ENCODE assay signal across 8 mouse cellular contexts in genomic region chr13:93304251-93305001, GRCm38 (mm10). TPM values are rescaled to one million over a fixed set of nuclear protein-coding genes. Genes with fewer than 3 reads are reported as not detected.
DNase-seq lines count a peak whose midpoint lies in the region; ATAC-seq lines count a peak whose summit lies in the region.

No protein-coding gene starts in this region.

- peak overlapping the region; percentile 87 for H3K4me3 ChIP-seq in neural tube, embryonic 11.5 days (ENCODE audit: low read depth, low read length)
- H3K4me3 ChIP-seq in forebrain, embryonic 15.5 days = peak overlapping the region; percentile 74
- H3K4me3 ChIP-seq in hindbrain, embryonic 16.5 days (ENCODE audit: low read length) = peak overlapping the region; percentile 94
- H3K4me3 ChIP-seq in limb, embryonic 11.5 days (ENCODE audit: low read depth, low read length) = peak overlapping the region; percentile 87
- peak overlapping the region; percentile 96 for H3K4me3 ChIP-seq in midbrain, embryonic 15.5 days

- H3K27me3 ChIP-seq in neural tube, embryonic 11.5 days (ENCODE audit: control insufficient read depth, insufficient read depth, low read length) = no peaks in the 10 kb centered on the region
- no peaks in the 10 kb centered on the region for H3K27me3 ChIP-seq in forebrain, embryonic 15.5 days
- H3K27me3 ChIP-seq in hindbrain, embryonic 16.5 days (replicated peaks; ENCODE audit: control insufficient read depth, insufficient read depth, low read length) = no peaks in the 10 kb centered on the region
- no peaks in the 10 kb centered on the region for H3K27me3 ChIP-seq in limb, embryonic 11.5 days (ENCODE audit: control insufficient read depth, insufficient read depth, low read length)
- H3K27me3 ChIP-seq in midbrain, embryonic 15.5 days (replicated peaks) = no peaks in the 10 kb centered on the region

- H3K9me3 ChIP-seq in neural tube, embryonic 11.5 days (ENCODE audit: control insufficient read depth, low read length) = no peaks in the 10 kb centered on the region
- no peaks in the 10 kb centered on the region for H3K9me3 ChIP-seq in forebrain, embryonic 15.5 days
- H3K9me3 ChIP-seq in hindbrain, embryonic 16.5 days (ENCODE audit: control insufficient read depth, low read length) = no peaks in the 10 kb centered on the region
- no peaks in the 10 kb centered on the region for H3K9me3 ChIP-seq in limb, embryonic 11.5 days (ENCODE audit: control insufficient read depth, low read length)
- H3K9me3 ChIP-seq in midbrain, embryonic 15.5 days = no peaks in the 10 kb centered on the region

- no peaks in the 10 kb centered on the region for H3K36me3 ChIP-seq in neural tube, embryonic 11.5 days (ENCODE audit: control insufficient read depth, insufficient read depth, low read length)
- H3K36me3 ChIP-seq in forebrain, embryonic 15.5 days = no peaks in the 10 kb centered on the region
- no peaks in the 10 kb centered on the region for H3K36me3 ChIP-seq in hindbrain, embryonic 16.5 days (ENCODE audit: control insufficient read depth, insufficient read depth, low read length)
- H3K36me3 ChIP-seq in limb, embryonic 11.5 days (ENCODE audit: control insufficient read depth, insufficient read depth, low read length) = no peaks in the 10 kb centered on the region
- H3K36me3 ChIP-seq in midbrain, embryonic 15.5 days (replicated peaks) = no peaks in the 10 kb centered on the region

- peak overlapping the region; percentile 97 for H3K27ac ChIP-seq in neural tube, embryonic 11.5 days (ENCODE audit: low read depth, low read length)
- H3K27ac ChIP-seq in forebrain, embryonic 15.5 days (replicated peaks) = peak overlapping the region; percentile 98
- peak overlapping the region; percentile 99 for H3K27ac ChIP-seq in hindbrain, embryonic 16.5 days (ENCODE audit: low read depth, low read length)
- peak overlapping the region; percentile 96 for H3K27ac ChIP-seq in limb, embryonic 11.5 days (replicated peaks; ENCODE audit: low read depth, low read length)
- peak overlapping the region; percentile 100 for H3K27ac ChIP-seq in midbrain, embryonic 15.5 days

- peak overlapping the region; percentile 62 for H3K4me2 ChIP-seq in neural tube, embryonic 11.5 days (ENCODE audit: low read depth)
- peak overlapping the region; percentile 61 for H3K4me2 ChIP-seq in forebrain, embryonic 15.5 days (replicated peaks)
- peak overlapping the region; percentile 68 for H3K4me2 ChIP-seq in hindbrain, embryonic 16.5 days (ENCODE audit: low read length)
- H3K4me2 ChIP-seq in limb, embryonic 11.5 days (ENCODE audit: low read depth, severe bottlenecking) = peak overlapping the region; percentile 61
- peak overlapping the region; percentile 78 for H3K4me2 ChIP-seq in midbrain, embryonic 15.5 days

- peak; percentile 35 for ATAC-seq in neural tube, embryonic 11.5 days (ENCODE audit: insufficient read depth, low FRiP score, low TSS enrichment)
- no peak; the same call in 1 of the 2 replicates for ATAC-seq in forebrain, embryonic 15.5 days (replicated peaks)
- no peak; the same call in none of the 2 replicates for ATAC-seq in hindbrain, embryonic 16.5 days
- peak; percentile 37 for ATAC-seq in limb, embryonic 11.5 days (ENCODE audit: insufficient number of reproducible peaks, low FRiP score, low TSS enrichment, low read depth)
- ATAC-seq in midbrain, embryonic 15.5 days (replicated peaks) = peak; percentile 13

- H3K4me1 ChIP-seq in neural tube, embryonic 11.5 days (ENCODE audit: control insufficient read depth, insufficient read depth, low read length) = peaks cover 18% of the 10 kb centered on the region
- peaks cover 40% of the 10 kb centered on the region for H3K4me1 ChIP-seq in forebrain, embryonic 15.5 days
- H3K4me1 ChIP-seq in hindbrain, embryonic 16.5 days (ENCODE audit: control insufficient read depth, insufficient read depth, low read depth, low read length) = peaks cover 19% of the 10 kb centered on the region
- peaks cover 7% of the 10 kb centered on the region; the same call in 1 of the 2 replicates for H3K4me1 ChIP-seq in limb, embryonic 11.5 days (ENCODE audit: control insufficient read depth, insufficient read depth, low read length)
- peaks cover 41% of the 10 kb centered on the region for H3K4me1 ChIP-seq in midbrain, embryonic 15.5 days

- 0% methylated on average over 33 of the region's 64 CpGs for WGBS in neural tube, embryonic 11.5 days
- WGBS in forebrain, embryonic 15.5 days = under 1% methylated on average over 63 of the region's 64 CpGs
- WGBS in hindbrain, embryonic 16.5 days = under 1% methylated on average over 49 of the region's 64 CpGs
- under 1% methylated on average over 47 of the region's 64 CpGs for WGBS in limb, embryonic 11.5 days
- under 1% methylated on average over 58 of the region's 64 CpGs for WGBS in midbrain, embryonic 15.5 days

- H3K9ac ChIP-seq in neural tube, embryonic 11.5 days (ENCODE audit: low read length) = peak overlapping the region; percentile 92
- H3K9ac ChIP-seq in forebrain, embryonic 15.5 days (replicated peaks) = peak overlapping the region; percentile 82
- peak overlapping the region; percentile 93 for H3K9ac ChIP-seq in hindbrain, embryonic 16.5 days (ENCODE audit: low read depth, low read length)
- H3K9ac ChIP-seq in limb, embryonic 11.5 days (ENCODE audit: low read length) = peak overlapping the region; percentile 85
- H3K9ac ChIP-seq in midbrain, embryonic 15.5 days = peak overlapping the region; percentile 81

- DNase-seq in neural tube, embryonic 11.5 days (ENCODE audit: low spot score) = peak; percentile 66
- no peak for DNase-seq in neural tube, embryonic 10.5 days (ENCODE audit: extremely low spot score, low spot score)
- peak; percentile 82 for DNase-seq in adrenal gland, postnatal 14 days
- peak; percentile 78 for DNase-seq in limb, embryonic 11.5 days (ENCODE audit: low spot score)
- DNase-seq in urinary bladder, postnatal 36 days (ENCODE audit: low spot score in 2 of 2) = peak; percentile 18 to 26

RNA-seq across cellular contexts. Expression of gene Homer1, which starts 5.0 kb away (rescaled TPM):
- polyA plus RNA-seq in neural tube, embryonic 11.5 days (2014; fragmentation: Nextera tagmentation; extraction: Ambion mirVana) = 14.0 and 16.4 TPM in 2 replicates
- 21.3 and 33.3 TPM in 2 replicates for total RNA-seq in adrenal gland, postnatal 14 days (2021)
- 15.6 and 17.4 TPM in 2 replicates for polyA plus RNA-seq in forebrain, embryonic 15.5 days (2015; fragmentation: Nextera tagmentation; extraction: Ambion mirVana)
- 9.4 and 9.6 TPM in 2 replicates for polyA plus RNA-seq in hindbrain, embryonic 16.5 days (2015; fragmentation: Nextera tagmentation; extraction: Ambion mirVana)
- 12.4 and 13.7 TPM in 2 replicates for polyA plus RNA-seq in limb, embryonic 11.5 days (2014; fragmentation: Nextera tagmentation; extraction: Ambion mirVana)
- 11.0 and 11.1 TPM in 2 replicates for polyA plus RNA-seq in midbrain, embryonic 15.5 days (2015; fragmentation: Nextera tagmentation; extraction: Ambion mirVana)

Comparison
In these comparisons a context has a peak if more than half of its experiments do, and no peak if none do; other contexts are left out.
1. ATAC-seq: peak in neural tube, embryonic 11.5 days (single experiment), limb, embryonic 11.5 days (single experiment) and midbrain, embryonic 15.5 days (single experiment); none in forebrain, embryonic 15.5 days (single experiment) and hindbrain, embryonic 16.5 days (single experiment).
2. Peak in every context shown above with its lines, with median percentiles within 50 percentile points of each other: H3K27ac ChIP-seq, H3K4me2 ChIP-seq, H3K4me3 ChIP-seq and H3K9ac ChIP-seq.